Mouse (Mus musculus): ENCODE measurements around the gene Olfr465-ps1. TPM values are rescaled to one million over a fixed set of nuclear protein-coding genes. Genes with fewer than 3 reads are reported as not detected.
A peak's percentile ranks its signal among the peaks of the same experiment; 100 is the strongest.

The Olfr465-ps1 gene
- not detected in 2 replicates for total RNA-seq (2017)

DNA sequence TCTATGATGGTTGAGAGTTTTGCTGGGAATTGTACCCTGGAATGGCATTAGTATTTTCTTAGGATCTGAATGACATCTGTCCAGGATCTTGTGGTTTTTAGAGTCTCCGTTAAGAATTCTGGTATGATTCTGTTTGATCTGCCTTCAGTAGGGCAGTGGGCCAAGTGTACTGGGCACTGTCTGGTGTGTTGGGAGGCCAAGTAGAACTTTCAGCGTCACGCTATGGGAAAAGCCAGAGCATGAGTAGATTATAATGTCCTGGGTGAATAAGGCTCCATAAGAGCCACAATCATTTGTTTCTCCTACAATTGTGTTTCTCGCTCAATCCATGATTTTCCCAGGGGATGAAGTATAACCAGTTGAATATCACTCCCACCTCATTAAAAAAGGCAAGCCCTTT lies at the start of gene Olfr465-ps1:
Olfr465-ps1 (plus strand) TSS at position 301 of the 400 bp plus-strand sequence.
- ATAC-seq (ENCODE audit: extremely low read depth, insufficient number of reproducible peaks, low FRiP score, poor library complexity, severe bottlenecking), result no peak

DNA sequence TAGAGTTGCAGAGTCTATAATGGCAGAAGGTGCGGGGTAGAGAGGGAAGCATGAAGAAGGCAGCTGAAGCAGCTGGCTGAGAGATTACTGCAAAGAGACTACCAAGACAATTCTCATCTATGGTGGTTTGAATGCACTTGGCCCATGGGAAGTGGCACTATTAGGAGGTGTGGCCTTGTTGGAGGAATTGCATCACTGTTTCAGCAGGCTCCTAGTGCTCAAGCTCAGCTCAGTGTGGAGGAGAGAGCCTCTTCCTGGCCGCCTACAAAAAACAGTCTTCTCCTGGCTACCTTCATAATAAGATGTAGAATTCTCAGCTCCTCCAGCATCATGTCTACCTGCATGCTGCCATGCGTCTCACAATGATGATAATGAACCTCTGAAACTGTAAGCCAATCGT lies 42.0 kb upstream of the Olfr465-ps1 start:
- 0 out of 2 replicates have a peak, but pooled peaks have one; percentile 48 for ATAC-seq (ENCODE audit: extremely low read depth, insufficient number of reproducible peaks, low FRiP score, poor library complexity, severe bottlenecking)

DNA sequence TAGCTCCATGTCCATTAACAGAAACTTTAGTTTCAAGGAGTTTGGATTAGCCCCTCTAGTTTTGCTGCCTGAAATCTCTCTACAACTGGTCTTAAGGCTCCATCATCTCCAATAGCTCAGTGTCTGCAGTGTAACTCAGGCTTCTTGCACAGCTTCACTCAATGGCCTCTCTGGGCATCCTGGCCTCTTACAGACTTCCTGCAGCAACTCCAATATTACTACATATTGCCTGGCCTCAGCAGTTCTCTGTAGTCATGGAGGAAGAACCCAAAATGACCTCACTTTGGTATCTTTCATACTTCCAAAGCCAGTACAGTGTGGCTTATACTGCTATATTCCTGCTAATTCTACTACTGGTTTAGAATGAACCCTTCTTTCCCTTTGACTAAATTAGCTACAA lies 40.9 kb upstream of the Olfr465-ps1 start:
- no peak for ATAC-seq (ENCODE audit: extremely low read depth, insufficient number of reproducible peaks, low FRiP score, poor library complexity, severe bottlenecking)

DNA sequence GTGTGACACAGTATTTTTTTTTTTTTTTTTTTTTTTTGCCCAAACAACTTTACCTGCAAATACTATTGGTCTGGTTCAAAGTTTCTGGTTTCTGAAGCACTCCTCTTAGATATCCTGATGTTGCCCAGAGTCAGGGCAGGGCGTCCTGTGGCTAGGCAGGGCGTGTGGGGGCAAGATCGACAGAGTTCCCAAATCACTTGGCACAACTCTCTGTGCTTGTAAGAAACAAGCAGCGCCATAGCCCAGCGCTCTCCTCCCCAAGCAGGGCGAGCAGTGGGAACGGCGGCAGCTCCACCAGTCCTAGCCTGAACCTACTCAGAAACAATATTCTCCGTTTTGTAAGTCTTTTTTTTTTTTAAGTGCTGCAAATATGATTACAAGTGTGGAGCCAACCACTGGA lies 37.2 kb upstream of the Olfr465-ps1 start:
- no peak for ATAC-seq (ENCODE audit: extremely low read depth, insufficient number of reproducible peaks, low FRiP score, poor library complexity, severe bottlenecking)

DNA sequence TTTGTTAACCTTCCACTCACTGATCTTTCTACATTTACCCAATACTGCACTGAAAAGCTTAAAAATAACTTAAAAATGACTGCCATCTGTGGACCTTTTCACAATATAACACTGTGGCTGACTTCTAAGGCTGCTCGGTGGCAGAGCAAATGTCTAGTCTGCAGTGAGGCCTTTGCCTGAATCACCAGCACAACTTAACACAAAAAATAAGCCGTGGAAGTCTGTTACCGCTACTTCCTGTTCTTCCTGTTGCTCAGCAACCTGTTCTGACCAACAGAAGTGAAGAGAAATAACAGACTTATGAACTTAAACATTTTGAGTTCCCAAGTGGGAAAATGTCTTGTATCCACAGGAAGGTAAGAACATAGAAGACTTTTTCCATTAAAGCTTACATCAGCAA lies 36.7 kb upstream of the Olfr465-ps1 start:
- ATAC-seq (ENCODE audit: extremely low read depth, insufficient number of reproducible peaks, low FRiP score, poor library complexity, severe bottlenecking), result peak; percentile 67

DNA sequence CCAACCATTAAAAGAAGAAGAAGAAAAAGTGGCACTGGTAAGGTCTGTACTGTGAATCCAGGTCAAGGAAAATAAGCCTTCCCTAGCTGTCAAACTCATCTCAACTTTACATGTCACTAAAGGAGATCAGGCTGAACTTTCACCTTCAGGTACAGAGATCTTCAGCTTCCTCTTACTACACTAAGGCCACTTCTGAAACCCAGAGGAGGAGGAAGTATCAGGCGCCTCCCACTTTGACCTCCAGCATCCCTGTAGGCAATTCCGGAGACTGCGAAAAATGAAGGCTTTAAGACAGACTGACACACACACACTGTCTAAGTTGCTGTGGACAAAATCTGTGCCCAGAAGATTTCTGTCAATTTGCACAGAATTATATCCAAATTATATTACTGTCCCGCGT lies 25.9 kb upstream of the Olfr465-ps1 start:
- peak; percentile 87 for ATAC-seq (ENCODE audit: extremely low read depth, insufficient number of reproducible peaks, low FRiP score, poor library complexity, severe bottlenecking)

DNA sequence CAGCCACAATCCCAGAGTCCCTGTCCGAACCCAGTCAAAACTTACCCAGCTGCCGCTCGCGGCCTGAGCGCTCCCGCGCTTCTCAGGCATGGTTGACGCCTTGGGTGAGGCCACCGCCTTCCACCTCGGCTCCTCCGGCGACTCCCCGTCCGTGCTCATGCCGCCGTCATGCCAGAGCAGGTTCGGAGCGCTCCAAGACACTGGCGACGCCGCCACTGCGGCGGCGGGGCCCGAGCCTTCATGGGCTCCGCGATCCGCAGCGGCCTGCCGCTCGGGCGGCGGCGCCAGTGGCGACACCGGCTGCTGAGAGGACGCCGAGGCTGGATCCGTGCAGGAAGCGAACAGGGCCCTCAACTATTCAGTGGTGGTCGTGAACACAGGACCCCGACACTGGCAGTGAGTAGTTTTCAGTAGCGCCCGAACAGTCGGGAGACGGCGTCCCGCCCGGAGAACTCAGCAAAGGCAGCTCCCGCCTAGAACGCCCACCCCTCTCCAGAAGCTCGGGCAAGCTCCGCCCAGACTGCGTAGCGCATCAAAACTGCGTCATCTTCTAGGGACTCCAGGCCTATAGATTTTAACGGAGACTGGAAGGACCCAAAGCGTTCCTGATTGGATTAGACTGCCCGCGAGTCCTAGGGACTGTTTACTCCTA lies 25.3 kb upstream of the Olfr465-ps1 start, which contains the start of gene Mfsd14b:
Mfsd14b (minus strand) TSS at position 517 of the 652 bp plus-strand sequence.
- peak; percentile 90 for ATAC-seq (ENCODE audit: extremely low read depth, insufficient number of reproducible peaks, low FRiP score, poor library complexity, severe bottlenecking)

DNA sequence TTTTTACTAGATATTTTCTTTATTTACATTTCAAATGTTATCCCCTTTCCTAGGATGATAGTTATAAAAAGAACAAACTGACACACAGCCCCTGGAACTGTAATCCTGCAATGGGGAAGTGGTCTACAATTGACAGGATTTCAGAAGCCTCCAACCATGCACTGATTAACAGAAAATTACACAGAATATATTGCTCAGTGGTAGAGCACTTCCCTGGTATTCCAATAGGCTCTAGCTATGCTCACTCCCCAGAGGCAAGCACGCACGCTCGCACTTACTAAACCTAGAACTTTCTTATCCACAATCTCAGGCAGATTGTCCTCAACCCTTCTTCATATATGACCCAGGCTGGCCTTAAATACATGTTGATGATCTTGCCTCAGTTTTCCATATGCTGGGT lies 24.6 kb upstream of the Olfr465-ps1 start:
- no peak for ATAC-seq (ENCODE audit: extremely low read depth, insufficient number of reproducible peaks, low FRiP score, poor library complexity, severe bottlenecking)

DNA sequence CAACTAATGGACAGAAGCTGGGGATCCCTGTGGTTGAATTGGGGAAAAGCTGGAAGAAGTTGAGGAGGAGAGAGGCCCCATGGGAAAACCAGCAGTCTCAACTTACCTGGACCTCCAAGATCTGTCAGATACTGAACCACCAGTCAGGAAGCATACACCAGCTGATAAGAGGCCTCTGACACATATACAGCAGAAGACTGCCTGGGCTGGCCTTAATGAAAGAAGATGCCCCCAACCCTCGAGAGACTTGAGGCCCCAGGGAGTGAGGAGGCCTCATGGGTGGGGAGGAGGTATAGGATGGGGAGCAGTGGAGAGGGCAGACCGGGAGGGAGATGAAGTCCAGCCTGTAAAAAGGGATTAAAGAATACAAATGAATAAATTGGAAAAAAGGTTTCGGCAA lies 16.9 kb upstream of the Olfr465-ps1 start:
- no peak for ATAC-seq (ENCODE audit: extremely low read depth, insufficient number of reproducible peaks, low FRiP score, poor library complexity, severe bottlenecking)

DNA sequence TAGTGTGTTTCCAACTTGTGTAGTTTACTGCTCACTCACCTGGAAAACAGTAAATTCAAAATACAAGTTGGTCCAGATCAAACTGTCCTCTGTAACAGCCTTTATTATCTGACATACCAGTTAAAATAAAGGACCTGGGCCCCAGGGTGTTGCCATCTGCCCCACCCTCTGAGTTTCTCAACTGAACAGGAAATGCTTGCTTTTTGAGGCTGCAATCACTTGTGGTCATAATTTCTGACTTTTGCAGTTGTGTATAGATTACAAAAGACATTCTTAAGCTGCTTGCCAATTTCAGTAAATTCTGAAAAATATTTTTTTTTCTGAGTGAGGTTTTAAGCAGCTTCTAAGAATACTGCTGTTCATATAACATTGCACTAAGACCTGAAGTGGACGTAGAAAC lies 15.8 kb upstream of the Olfr465-ps1 start:
- peak; percentile 58; the same call in 1 of the 2 replicates for ATAC-seq (ENCODE audit: extremely low read depth, insufficient number of reproducible peaks, low FRiP score, poor library complexity, severe bottlenecking)

DNA sequence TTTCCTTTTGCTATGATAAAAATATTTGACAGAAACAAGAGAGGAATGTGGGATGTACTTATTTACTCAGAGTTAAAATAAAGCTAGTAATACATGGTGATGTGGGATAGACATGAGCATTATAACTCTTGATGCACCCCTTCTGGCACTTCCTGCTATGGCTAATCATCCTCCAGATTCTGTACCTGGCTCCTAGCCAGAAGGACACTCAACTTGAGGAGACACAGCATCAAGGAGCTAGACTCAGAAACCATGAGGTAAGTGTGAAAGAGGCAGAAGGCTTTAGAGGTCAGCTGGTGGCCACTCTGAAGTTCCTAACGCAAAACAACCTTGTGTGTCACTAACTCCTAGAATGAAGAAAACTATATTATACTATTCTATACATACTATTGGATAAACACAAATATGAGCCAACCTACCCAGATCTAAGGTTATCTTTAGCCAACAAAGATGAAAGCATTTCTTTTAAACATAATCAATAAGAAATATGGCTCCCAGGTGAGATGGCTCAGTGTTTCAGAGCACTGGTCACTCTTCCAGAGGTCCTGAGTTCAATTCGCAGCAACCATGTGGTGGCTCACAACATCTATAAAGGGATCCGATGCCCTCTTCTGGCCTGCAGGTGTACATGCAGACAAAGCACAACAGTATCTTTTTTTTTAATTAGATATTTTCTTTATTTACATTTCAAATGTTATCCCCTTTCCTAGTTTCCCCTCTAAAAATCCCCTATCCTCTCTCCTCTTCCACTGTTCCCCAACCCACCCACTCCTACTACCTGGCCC lies 10.6 kb upstream of the Olfr465-ps1 start:
- ATAC-seq (ENCODE audit: extremely low read depth, insufficient number of reproducible peaks, low FRiP score, poor library complexity, severe bottlenecking), result peak; percentile 26; the same call in 1 of the 2 replicates

DNA sequence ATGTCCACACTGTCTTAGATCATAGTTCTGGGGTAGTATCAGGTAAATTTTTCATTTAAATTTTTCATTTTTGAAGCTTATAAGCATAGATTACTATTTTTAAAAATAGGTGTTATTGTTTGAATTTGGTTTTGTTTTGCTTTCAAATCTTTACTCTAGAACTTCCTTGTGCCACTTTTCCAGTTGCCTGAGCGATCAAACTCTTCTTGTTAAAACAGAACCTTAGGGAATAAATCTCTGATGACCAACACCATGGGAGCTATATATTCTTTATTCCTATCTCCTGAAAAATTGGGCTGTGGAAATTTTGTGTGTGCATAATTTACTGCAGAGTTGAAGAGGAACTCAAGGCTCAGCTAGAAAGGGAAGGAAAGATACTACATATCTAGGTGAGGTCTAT lies 12.1 kb downstream of the Olfr465-ps1 start, which contains the start of gene Olfr466:
Olfr466 (plus strand) TSS at position 301 of the 400 bp plus-strand sequence.
- no peak for ATAC-seq (ENCODE audit: extremely low read depth, insufficient number of reproducible peaks, low FRiP score, poor library complexity, severe bottlenecking)

DNA sequence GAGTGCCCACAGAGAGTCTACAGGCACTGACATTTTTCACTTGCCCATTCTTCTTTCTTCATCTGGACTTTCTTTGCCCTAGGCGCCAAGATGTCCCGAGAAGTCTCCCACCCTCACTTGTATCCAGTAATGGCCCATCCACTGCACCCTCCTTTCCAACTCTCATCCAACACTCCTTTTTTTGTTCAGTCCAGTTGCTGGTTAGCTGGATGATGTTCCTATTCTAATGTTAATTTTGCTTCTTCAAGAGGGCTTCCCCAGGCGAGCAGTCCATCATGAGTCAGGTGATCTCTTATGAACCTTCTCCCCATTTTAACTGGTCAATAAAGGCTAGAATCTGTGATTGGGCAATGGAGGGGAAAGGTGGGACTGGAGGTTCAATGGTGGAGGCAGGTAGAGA lies 36.2 kb downstream of the Olfr465-ps1 start:
- ATAC-seq (ENCODE audit: extremely low read depth, insufficient number of reproducible peaks, low FRiP score, poor library complexity, severe bottlenecking), result no peak

DNA sequence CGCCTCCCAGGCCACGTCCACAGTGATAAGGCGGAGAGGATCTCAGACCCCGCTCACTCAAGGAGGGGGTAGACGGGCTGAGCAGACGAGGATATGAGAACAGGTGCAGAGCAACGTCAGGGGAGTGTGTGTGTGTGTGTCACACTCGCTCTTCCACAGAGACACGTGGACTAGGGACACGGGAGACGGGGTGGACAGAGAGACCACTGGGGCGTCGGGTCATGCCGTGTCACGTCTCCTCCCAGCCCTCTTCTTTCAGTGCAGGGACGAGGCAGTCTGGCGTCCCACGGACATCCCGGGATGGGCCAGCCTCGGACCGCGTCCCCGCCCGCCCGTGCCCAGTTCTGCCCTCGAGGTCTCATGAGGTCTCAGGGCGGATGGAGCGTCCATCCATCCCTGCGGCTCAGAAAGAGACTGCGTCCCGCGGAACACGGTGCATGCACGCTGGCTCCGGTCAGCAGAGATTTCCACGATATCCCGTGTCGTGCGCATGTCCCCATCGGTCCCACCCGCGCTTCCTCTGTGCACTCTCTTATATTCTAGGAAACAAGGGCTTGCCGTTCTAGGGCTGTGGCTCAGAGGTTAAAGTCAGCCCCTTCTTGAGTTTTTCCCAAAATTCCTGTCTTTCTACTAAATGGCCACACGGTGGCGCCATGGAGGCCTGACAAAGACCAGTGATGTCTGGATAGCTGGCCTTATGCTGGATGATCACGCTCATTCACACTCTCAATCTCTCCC lies 38.0 kb downstream of the Olfr465-ps1 start:
- ATAC-seq (ENCODE audit: extremely low read depth, insufficient number of reproducible peaks, low FRiP score, poor library complexity, severe bottlenecking), result peak; percentile 70; the same call in 1 of the 2 replicates

DNA sequence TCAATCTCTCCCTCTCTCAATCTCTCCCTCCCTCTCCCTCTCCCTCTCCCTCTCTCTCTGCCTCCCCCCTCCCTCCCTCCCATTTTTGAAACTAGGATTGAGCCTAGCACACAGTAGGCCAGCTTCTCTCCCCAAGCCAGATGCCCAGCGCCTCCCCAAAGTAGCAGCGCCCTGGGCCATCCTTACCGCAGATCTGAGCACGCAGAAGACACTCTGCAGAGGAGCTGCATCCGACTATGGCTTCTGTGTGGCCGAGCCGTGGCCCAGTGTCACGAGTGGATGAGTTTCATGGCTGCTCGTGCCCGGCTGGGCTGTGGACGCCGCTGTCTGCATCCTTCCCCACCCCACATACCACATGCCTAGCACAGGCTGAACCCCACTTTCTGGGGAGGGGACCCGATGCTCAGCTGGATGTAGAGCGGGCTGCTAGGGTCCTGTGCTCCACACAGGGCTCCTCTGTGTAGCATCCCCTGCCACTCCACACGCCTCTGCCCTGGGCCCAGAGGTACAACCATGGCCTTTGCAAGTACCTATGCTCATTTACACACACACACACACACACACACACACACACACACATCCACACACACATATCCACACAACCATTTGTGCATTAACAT lies 38.7 kb downstream of the Olfr465-ps1 start:
- no peak for ATAC-seq (ENCODE audit: extremely low read depth, insufficient number of reproducible peaks, low FRiP score, poor library complexity, severe bottlenecking)

All from neutrophil, adult 5-6 weeks (primary cell).